Mouse (Mus musculus) myocyte (in vitro differentiated cells): ENCODE data around the gene Adam12. TPM values are rescaled to one million over a fixed set of nuclear protein-coding genes. Genes with fewer than 3 reads are reported as not detected.

Source experiments
- H3K27me3 ChIP-seq: one replicate; pipeline ENCODE4 v1.6.1; 2011; ENCODE audit not compliant: control insufficient read depth, insufficient read depth, insufficient read length
- H3K36me3 ChIP-seq: one replicate; pipeline ENCODE4 v1.6.1; 2011; ENCODE audit not compliant: control insufficient read depth, insufficient read depth
- H3K4me2 ChIP-seq: one replicate; pipeline ENCODE4 v1.6.1; 2011; ENCODE audit warnings: low read depth, control low read depth
- H3K4me3 ChIP-seq: one replicate; pipeline ENCODE4 v1.5.1; 2011; ENCODE audit warnings: mild to moderate bottlenecking, control low read depth, moderate library complexity
- H3K79me2 ChIP-seq: one replicate; pipeline ENCODE4 v1.6.1; 2011; ENCODE audit not compliant: control insufficient read depth, insufficient read depth
- H3ac ChIP-seq: one replicate; pipeline ENCODE4 v1.6.1; 2011; ENCODE audit not compliant: control insufficient read depth, insufficient read length
- CEBPB ChIP-seq: IDR thresholded peaks from 2 replicates; pipeline ENCODE4 v1.6.1; 2011; ENCODE audit warnings: mild to moderate bottlenecking, moderate library complexity; ENCODE audit not compliant: poor library complexity, insufficient read depth, severe bottlenecking
- MAX ChIP-seq: IDR thresholded peaks from one replicate; pipeline ENCODE4 v1.6.1; 2011; ENCODE audit warnings: low read depth, mild to moderate bottlenecking, control low read depth
- MYOD1 ChIP-seq, 3 experiments: IDR thresholded peaks; one replicate each; pipeline ENCODE4 v1.6.1; 2011; ENCODE audit warnings: control low read depth in 2 of 3, low read depth in 2 of 3, mild to moderate bottlenecking in 2 of 3, moderate library complexity in 1 of 3; ENCODE audit not compliant: insufficient read length in 2 of 3, control insufficient read depth in 1 of 3
- MYOG ChIP-seq, 3 experiments: IDR thresholded peaks; one replicate each; pipeline ENCODE4 v1.6.1; 2011; ENCODE audit warnings: control low read depth in 2 of 3, low read depth in 2 of 3, mild to moderate bottlenecking in 2 of 3; ENCODE audit not compliant: insufficient read length in 2 of 3, control insufficient read depth in 1 of 3, insufficient read depth in 1 of 3
- POLR2A ChIP-seq: IDR thresholded peaks from one replicate; pipeline ENCODE4 v1.6.1; 2011; ENCODE audit warnings: low read depth, mild to moderate bottlenecking, control low read depth, moderate library complexity; ENCODE audit not compliant: insufficient read length
- POLR2AphosphoS2 ChIP-seq: IDR thresholded peaks from one replicate; pipeline ENCODE4 v1.6.1; 2011; ENCODE audit warnings: low read depth, control low read depth; ENCODE audit not compliant: insufficient read length
- REST ChIP-seq: IDR thresholded peaks from one replicate; pipeline ENCODE4 v1.6.1; 2011; ENCODE audit warnings: mild to moderate bottlenecking, control low read depth, moderate library complexity; ENCODE audit not compliant: insufficient read depth, insufficient read length
- SRF ChIP-seq: IDR thresholded peaks from one replicate; pipeline ENCODE4 v1.6.1; 2011; ENCODE audit warnings: low read depth; ENCODE audit not compliant: control insufficient read depth, insufficient read length
- TCF12 ChIP-seq: IDR thresholded peaks from one replicate; pipeline ENCODE4 v1.6.1; 2011; ENCODE audit warnings: mild to moderate bottlenecking, control low read depth; ENCODE audit not compliant: poor library complexity, insufficient read depth, severe bottlenecking
- TCF3 ChIP-seq: IDR thresholded peaks from one replicate; pipeline ENCODE4 v1.6.1; 2011; ENCODE audit warnings: low read depth, control low read depth; ENCODE audit not compliant: insufficient read length
- polyA plus RNA-seq: library from polyadenylated mRNA; unstranded; fragments of >200 nt; fragmentation: generic; extraction: Trizol; gene quantifications from one replicate; pipeline ENCODE4 v1.2.1, GENCODE M21; 2012; ENCODE audit warnings: missing spikeins

The Adam12 gene
- 7.2 TPM for polyA plus RNA-seq

DNA sequence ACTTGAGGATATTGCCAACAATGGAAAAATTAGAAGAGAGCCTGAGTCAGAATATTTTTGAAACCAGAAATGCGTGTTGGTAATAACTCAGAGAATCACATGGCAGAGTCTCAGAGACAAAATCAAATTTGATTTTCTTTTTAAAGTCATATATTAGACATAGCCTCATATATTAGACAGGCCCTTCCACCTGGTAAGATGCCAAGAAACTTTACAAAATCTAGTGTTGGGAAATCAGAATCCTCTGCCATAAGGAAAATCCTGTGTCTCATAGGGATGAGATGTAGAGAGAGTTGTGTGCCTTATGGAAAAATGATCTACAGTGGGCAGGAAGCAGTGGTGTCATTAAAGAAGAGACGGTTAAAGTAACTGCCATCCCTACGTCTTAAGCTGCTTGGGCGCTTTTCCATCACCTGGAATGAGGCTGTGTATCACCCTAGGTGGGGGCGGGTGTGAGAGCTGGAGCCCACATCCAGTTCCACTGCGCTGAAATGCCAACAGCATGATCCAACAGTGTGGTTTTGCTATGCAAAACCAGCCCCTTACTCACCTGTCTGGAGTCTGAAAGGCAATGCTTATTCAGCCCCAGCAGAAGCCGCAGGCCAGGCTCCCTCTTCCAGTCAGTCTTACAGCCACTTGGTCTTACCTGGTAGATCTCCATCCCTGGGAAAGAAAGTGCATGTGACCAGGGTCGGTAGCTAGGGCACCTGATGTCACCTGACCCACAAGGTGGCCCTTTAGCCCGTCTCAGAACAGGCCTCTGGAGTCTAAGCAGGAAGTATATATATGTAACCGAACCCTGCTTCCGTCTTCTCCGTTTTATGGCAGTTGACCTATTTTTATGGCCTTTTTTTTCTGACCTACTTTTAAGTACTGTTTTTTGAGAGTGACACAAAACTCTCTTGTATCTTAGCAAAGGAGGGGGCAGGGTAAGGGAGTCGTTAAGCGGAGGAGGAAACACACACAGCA is at the start of gene Adam12:
Adam12 (minus strand) TSS at position 769 of the 969 bp plus-strand sequence.
- Histone ChIP-seq H3K36me3 (no peaks in the 10 kb centered on the region), H3K4me3 (no peak within 1 kb of the TSS), H3K27me3 (no peaks in the 10 kb centered on the region), H3K79me2 (no peaks in the 10 kb centered on the region), H3ac (no peak within 1 kb of the TSS), H3K4me2 (no peak within 1 kb of the TSS)
- TF ChIP-seq MYOG (IDR thresholded peaks at IDR 0.05; ENCODE audit: control insufficient read depth in 1 of 3, insufficient read depth in 1 of 3, insufficient read length in 2 of 3, low read depth in 2 of 3) = no peak

DNA sequence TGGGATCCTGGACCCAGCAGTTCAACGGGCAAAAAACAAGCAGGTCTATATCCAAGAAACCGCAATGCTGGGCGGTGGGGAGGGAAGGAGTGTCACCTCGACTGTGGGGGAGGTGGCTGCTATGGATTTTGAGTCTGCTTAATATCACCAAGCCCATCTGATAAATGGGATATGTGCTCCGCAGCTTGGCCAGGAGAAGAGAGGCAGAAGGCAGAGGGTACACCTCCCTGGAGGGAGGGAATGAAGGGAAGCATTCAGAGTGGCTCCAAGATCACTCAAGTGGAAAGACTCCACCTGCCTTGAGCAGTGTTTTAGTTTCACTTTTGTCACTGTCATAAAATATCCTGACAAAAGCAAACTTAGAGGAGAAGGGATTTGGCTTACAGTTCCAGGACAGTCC is 41.0 kb upstream of the Adam12 start:
- TF ChIP-seq MAX = no peak
- TF ChIP-seq POLR2A = no peak
- no peak for TF ChIP-seq MYOG (IDR thresholded peaks at IDR 0.05; ENCODE audit: control insufficient read depth in 1 of 3, insufficient read depth in 1 of 3, insufficient read length in 2 of 3, low read depth in 2 of 3)
- TF ChIP-seq SRF = no peak
- TF ChIP-seq TCF12 = no peak
- no peak for TF ChIP-seq CEBPB
- no peak for TF ChIP-seq MYOD1 (IDR thresholded peaks at IDR 0.05; ENCODE audit: control insufficient read depth in 1 of 3, insufficient read length in 2 of 3, low read depth in 2 of 3)
- H3ac ChIP-seq = no peak overlapping the region
- no peak overlapping the region for H3K4me2 ChIP-seq
- no peaks in the 10 kb centered on the region for H3K79me2 ChIP-seq
- no peaks in the 10 kb centered on the region for H3K27me3 ChIP-seq
- H3K4me3 ChIP-seq = no peak overlapping the region
- no peaks in the 10 kb centered on the region for H3K36me3 ChIP-seq

DNA sequence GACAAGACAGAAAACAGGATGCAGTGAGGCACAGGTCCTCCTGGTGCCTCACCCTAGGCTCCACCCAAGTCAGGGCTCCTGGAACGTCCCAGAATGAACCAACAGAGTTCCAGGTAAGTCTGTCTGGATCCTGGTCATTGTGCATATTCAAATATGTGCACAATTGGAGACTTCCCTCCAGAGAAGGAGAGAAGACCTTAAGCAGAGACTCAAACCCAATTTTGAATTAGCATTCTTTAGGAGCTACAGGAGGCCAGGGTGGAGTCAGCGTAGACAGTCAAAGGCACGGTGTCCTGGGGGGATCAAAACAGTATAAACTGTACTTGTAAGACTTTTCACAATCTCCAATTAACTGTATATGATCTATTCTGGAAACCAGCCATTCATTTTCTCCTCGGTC is 40.5 kb upstream of the Adam12 start:
- Histone ChIP-seq H3K4me2 (no peak overlapping the region), H3ac (no peak overlapping the region), H3K36me3 (no peaks in the 10 kb centered on the region), H3K27me3 (no peaks in the 10 kb centered on the region), H3K79me2 (no peaks in the 10 kb centered on the region), H3K4me3 (no peak overlapping the region)
- TF ChIP-seq TCF3 (no peak), MAX (no peak)

DNA sequence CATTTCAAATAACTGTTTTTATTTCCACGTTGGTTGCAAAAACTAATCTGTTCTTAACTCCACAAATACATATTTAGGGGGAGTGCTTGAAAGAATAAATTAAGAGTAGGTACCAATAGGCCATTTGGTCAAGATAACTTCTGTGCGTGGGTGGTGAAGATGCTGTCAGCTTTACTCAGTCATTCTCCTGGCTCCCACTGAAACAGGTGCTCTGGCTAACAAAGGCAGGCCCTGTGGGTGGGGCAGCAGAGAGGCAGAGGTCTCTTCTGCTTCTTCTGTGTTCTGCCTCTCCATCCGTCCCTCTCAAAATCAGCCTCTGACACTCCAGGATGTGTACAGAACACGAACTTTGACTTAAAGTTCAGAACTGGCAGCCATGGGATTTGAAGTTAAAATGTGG is 33.8 kb upstream of the Adam12 start:
- TF ChIP-seq MYOD1 (IDR thresholded peaks at IDR 0.05; ENCODE audit: control insufficient read depth in 1 of 3, insufficient read length in 2 of 3, low read depth in 2 of 3) (peak in 2 of 3 experiments; percentile 74 to 89), POLR2AphosphoS2 (no peak), REST (no peak), CEBPB (no peak), POLR2A (no peak), SRF (no peak), TCF12 (peak; percentile 26)
- no peak overlapping the region for H3K4me3 ChIP-seq
- H3K79me2 ChIP-seq = no peaks in the 10 kb centered on the region
- no peaks in the 10 kb centered on the region for H3K36me3 ChIP-seq
- H3K27me3 ChIP-seq = no peaks in the 10 kb centered on the region
- no peak overlapping the region for H3ac ChIP-seq
- H3K4me2 ChIP-seq = no peak overlapping the region

- TF ChIP-seq TCF3 (no peak), SRF (no peak), REST (no peak), MYOD1 (IDR thresholded peaks at IDR 0.05; ENCODE audit: control insufficient read depth in 1 of 3, insufficient read length in 2 of 3, low read depth in 2 of 3) (peak in 1 of 3 experiments; percentile 20), TCF12 (no peak)
- Histone ChIP-seq H3K36me3 (no peaks in the 10 kb centered on the region), H3K4me2 (peak overlapping the region; percentile 37), H3K27me3 (no peaks in the 10 kb centered on the region), H3K4me3 (no peak overlapping the region), H3K79me2 (no peaks in the 10 kb centered on the region), H3ac (no peak overlapping the region)
Measured at GRCm38 (mm10) chr7:134263146-134263906, 31.4 kb upstream of the Adam12 start.
